Mouse (Mus musculus) E14TG2a.4 (cell line): ENCODE measurements at regions not wholly inside any gene's neighbourhood (a gene's known extent, or its start where the extent isn't known, plus 50 kb on each side); places are given as distances from the start of the nearest gene placed in this dataset.

Source experiments
- CTCF ChIP-seq: conservative IDR thresholded peaks from 2 replicates; pipeline ENCODE4 v1.5.1; 2014; ENCODE audit warnings: low read length
- NANOG ChIP-seq: IDR thresholded peaks from 2 replicates; pipeline ENCODE4 v1.6.1; 2014; ENCODE audit warnings: borderline replicate concordance, low read length, mixed read lengths

- TF ChIP-seq NANOG (no peak), CTCF (no peak)
Observed at GRCm38 (mm10) chr5:103364791-103365699, 59.9 kb upstream of the Ptpn13 start.
